Mouse (Mus musculus) myocyte (in vitro differentiated cells): Measurements from ENCODE around the gene Cdc42bpb.

Source experiments
- CEBPB ChIP-seq: IDR thresholded peaks from 2 replicates; pipeline ENCODE4 v1.6.1; 2011; ENCODE audit warnings: mild to moderate bottlenecking, moderate library complexity; ENCODE audit not compliant: poor library complexity, insufficient read depth, severe bottlenecking
- E2F4 ChIP-seq: IDR thresholded peaks from one replicate; pipeline ENCODE4 v1.6.1; 2011; ENCODE audit warnings: mild to moderate bottlenecking, control low read depth, moderate library complexity; ENCODE audit not compliant: insufficient read depth
- POLR2A ChIP-seq: IDR thresholded peaks from one replicate; pipeline ENCODE4 v1.6.1; 2011; ENCODE audit warnings: low read depth, mild to moderate bottlenecking, control low read depth, moderate library complexity; ENCODE audit not compliant: insufficient read length
- TCF12 ChIP-seq: IDR thresholded peaks from one replicate; pipeline ENCODE4 v1.6.1; 2011; ENCODE audit warnings: mild to moderate bottlenecking, control low read depth; ENCODE audit not compliant: poor library complexity, insufficient read depth, severe bottlenecking
- USF1 ChIP-seq: IDR thresholded peaks from one replicate; pipeline ENCODE4 v1.6.1; 2011; ENCODE audit warnings: low read depth, mild to moderate bottlenecking, control low read depth, moderate library complexity

DNA sequence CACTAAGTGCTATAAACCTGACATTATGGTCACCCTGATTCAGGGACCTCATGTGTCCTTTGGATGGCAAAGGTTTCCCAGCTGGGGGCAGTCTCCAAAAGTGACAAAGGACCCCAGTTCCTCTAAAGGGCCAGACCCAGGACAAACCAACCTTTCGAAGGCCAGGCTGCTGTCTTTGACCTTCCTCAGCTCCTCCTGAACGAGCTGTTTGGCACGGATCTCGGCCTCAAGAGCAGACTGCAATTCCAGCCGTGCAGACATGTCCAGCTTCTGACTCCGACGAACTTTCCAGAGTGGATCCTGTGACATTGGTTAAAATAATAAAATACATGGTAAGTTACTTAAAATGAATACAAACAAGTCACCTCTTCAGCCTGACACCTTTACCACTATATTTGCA lies 63.2 kb downstream of the Cdc42bpb start:
- TF ChIP-seq USF1: no peak
- TF ChIP-seq E2F4: no peak
- TF ChIP-seq TCF12: no peak
- no peak for TF ChIP-seq CEBPB
- no peak for TF ChIP-seq POLR2A
